Mouse (Mus musculus) heart, adult 9 months (tissue): ENCODE measurements around the gene Rara.
A peak's percentile ranks its signal among the peaks of the same experiment; 100 is the strongest.

Source experiments
- DNase-seq, 2 experiments: peaks; one replicate each; pipeline ENCODE4 v3.0.0; 2022; ENCODE audit warnings: low spot score in 2 of 2

Rara gene

DNA sequence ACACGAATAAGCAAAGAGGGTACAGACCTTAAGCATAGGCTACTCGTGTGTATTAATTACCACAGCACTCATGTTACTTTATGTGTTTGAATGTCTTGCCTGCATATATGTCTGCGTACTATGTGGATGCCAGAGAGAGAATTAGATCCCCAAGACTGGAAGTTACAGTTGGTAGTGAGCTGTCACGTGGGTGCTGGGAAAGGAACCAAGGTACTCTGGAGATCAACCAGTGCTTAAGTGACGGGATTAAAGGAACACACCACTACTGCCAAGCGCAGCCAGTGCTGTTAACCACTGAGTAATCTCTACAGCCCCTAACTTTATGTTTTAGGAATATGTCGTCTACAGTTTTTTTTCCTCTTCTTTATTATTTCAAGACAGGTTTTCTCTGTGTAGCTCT, 68.4 kb downstream of the Rara start:
- DNase-seq = no peak

DNA sequence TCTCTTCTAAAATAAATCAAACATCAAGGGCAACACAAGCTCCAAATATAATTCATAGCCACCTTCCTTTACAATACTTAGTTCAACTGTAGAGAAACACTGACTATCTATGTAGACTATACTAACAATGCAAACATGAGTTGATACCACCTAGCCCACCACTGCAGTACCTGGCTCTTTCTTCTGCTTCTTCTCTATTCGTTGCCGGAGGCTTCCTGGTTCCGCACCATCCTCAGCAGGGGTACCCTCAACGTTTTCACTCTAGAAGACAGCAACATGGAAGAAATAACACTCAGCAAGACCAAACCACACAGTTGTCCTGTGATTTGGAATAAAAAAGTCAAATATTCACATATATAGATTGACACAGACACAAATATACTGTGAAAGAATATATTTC, 70.0 kb downstream of the Rara start:
- DNase-seq = no peak

DNA sequence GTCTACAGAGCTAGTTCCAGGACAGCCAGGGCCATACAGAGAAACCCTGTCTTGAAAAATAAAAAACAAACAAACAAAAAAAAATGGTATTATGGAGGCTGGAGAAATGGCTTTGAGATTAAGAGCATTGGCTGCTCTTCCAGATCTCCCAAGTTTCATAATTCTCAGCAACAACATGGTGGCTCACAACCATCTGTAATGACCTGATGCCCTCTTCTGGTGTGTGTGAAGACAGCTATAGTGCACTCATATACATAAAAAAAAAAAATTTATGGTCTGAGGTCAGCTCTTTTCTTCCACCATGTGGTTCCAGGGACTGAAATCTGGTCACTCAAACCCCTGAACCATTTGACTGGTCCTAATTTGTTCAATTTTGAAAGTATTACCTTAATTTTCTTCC, 71.2 kb downstream of the Rara start:
- DNase-seq = no peak

DNA sequence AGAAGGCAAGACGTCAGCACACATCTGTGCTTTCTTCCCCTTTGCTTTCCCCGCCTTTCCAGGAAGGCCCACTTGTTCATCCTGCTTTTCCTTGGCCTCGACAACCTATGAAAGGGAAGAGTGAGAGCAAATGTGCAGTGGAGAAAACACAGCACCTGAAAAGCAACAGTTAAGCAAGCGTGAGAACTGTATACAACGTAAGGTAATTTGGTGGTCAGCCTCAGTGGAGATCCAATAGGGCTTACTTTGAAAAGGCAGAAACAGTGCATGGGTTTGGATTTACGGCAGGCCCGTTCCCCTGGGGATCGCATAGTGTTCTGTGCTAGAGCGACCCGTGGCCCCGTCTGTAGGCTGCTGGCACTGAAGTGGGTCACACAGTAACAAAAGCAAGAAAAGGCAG, 71.6 kb downstream of the Rara start:
- no peak for DNase-seq

DNA sequence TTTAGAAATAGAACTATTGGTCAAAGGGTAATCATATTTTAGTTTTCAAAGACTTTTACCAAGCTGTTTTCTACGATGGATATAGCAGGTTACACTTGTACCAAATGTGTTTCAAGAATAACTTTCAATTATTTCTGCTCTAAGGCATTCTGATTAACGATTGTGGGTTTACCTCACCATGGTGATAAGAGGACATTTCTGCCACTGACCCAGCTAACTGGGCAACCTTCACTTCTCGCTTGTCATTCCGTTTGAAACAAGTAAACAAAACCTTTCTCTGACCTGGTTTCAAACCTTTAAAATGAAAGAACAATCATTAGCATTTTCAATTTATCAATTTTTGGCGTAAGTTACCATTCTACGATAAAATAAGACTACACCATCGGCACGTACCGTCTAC, 79.2 kb downstream of the Rara start:
- no peak for DNase-seq

DNA sequence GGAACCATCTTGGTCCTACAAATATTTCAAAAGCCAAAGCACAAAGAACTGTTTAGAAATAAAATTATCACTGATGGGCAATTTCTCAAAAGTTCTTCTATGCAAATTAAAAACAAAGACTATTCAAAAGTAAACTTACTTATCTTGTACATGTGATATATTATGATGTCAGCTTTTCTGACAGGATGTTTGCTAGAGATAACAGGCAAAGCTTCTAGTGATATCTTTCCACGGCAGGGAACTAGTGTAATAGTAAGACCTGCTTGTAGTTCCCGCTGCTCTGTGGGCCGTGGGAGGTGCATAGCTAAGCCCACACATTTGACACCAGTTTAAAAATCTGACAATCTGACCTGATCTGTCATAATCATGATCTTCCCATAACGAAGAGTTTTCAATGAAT, 82.5 kb downstream of the Rara start:
- no peak for DNase-seq

DNA sequence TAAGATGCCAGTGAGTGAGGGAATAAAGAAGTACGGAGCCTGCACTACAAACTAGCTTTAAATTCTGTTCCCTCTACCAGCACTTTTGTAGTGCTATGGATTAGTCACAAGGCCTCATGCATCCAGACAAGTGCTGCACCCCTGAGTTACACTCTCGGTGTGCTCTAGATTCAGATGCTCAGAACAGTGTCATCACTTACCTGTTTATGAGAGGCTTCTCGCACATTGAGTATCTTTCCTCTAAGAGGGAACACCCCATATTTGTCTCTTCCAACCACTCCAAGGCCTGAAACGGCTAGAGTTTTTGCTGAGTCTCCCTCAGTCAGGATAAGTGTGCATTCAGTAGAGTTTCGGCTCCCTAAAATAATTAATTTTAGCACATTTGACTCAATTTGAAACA, 83.1 kb downstream of the Rara start:
- DNase-seq = no peak

DNA sequence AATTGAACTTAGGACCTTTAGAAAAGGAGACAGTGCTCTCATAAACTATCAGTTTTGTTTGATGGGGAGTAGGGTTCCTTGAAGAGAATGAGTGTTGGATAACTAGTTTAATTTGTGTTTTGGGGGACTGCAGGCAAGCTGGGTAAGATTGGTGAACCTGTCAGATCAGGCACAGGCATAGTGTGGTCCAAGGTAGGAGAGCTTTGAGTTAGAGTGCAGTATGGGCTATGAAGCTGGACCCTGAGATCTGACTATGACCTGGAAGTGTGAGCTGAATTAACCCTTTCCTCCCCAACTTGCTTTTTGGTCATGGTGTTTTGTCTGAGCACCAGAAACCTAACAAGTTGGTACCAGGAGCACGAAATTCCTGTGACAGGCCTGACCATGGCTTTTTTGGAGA, 86.2 kb downstream of the Rara start:
- no peak for DNase-seq

DNA sequence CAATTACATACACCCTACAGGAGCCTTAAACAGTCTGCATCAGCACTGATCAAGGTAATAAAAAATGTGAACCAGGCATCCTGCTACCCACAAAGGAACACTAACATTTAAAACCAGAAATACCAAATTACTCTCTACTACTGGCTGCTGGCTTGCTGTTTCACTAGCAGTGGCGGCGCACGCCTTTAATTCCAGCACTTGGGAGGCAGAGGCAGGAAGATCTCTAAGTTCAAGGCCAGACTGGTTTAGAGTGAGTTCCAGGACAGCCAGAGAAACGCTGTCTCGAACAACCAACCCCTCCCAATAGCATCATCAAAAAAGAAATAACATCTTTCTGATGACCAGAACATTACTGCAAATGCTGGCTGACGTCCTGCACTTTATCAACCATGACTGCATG, 92.2 kb downstream of the Rara start:
- DNase-seq = no peak

DNA sequence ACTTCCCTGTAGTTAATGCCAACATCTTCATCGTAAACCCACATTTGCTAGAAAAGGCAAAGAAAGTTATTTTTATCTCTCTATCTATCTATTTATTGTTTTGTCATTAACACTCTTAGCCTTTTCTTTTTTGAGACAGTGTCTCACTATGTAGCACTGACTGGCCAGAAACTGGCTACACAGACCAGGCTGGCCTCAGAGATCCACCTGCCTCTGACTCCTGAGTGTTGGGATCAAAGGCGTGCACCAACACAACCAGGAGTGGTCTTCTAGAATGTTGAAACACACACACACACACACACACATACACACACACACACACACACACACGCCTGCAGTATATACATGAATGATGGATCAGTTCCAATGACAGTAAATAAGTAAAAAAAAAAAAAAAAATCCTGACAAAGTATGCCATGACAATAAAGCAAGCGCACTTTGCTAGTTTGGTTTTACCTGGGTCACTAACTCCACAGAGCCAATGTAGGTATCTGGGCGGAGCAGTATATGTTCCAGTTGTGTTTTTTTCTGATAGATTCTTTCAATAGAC, 94.8 kb downstream of the Rara start:
- no peak for DNase-seq

DNA sequence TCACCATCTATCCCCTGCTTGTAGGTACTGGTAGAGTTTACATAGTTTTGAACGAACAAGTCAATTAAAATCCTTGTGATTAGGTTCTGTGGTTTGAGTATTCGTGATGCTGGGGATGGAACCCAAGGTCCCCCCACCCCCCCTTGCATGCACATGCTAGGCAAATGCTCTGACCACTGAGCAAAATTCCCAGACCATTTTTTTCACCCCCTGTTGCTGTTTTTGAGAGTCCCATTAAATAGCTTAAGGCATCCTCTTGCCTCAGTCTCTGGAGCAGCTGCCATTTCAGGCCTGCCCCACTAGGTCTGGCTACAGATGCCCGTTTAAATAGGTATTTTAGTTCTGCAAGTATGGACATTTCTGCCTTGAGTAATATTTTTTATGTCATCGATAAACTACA, 95.5 kb downstream of the Rara start:
- no peak for DNase-seq

DNA sequence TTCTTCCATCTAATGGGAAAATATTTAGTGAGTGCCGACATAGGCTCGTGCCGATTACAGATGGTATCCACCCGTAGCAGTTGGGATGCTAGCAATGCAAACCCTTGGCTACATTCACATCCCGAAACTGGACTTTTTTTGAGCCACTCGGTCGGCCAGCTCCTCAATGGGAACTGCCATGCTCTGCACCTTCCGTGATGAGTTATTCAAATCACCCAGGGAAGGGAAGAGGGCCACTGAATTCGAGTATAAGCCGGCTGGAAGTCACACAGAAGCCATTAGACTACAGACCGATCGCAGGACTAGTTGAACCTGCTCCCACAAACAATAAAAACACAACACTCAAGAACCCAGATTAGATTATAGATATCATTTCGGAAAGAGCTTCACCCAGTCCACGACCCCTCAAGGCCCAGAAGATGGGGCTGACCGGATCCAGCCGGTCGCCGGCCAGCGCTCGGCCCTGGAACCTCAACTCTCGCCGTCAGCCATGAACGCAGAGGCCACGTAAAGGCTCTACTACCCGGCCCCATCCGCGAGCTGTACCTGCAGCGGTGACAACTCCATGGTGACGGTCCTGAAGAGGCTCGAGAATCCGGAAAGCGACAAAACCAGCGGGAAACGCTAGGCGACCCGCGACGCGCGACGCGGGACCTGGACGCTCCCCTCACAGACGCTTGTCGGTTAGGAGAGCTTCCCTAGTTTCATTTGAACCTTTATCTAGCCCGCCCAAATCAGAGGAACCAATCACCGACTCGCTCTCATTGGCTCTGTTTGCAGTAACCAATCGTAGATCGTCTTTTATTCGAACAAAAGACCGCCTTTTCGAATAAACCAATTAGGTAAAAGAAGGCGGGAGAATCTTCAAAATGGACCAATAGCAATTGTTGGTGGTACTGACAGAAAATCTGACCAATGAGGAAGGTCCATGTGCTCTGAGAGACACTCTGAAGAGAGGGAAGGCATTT, 96.2 kb downstream of the Rara start, which contains the start of gene Top2a:
Gene Top2a, minus strand, starts transcription at position 690 of the 968 bp plus-strand sequence.
- peak; percentile 98 for DNase-seq
